Mouse (Mus musculus): ENCODE results near the gene Ndufa4l2. TPM values are rescaled to one million over a fixed set of nuclear protein-coding genes. Genes with fewer than 3 reads are reported as not detected.

The Ndufa4l2 gene
- polyA plus RNA-seq, 2 experiments, result 2.1 to 5.8 TPM

- H3K4me1 ChIP-seq (replicated peaks; ENCODE audit: control insufficient read depth in 2 of 2, insufficient read depth in 2 of 2, low read length in 1 of 2), result no peaks in the 10 kb centered on the region
- no peak overlapping the region for H3K9ac ChIP-seq (replicated peaks)
- no peak for DNase-seq (ENCODE audit: low read depth in 3 of 3, low spot score in 3 of 3)
- no peak overlapping the region for H3K27ac ChIP-seq
- no peaks in the 10 kb centered on the region for H3K27me3 ChIP-seq (ENCODE audit: control insufficient read depth, insufficient read depth, low read length)
- no peak overlapping the region for H3K4me3 ChIP-seq (ENCODE audit: insufficient read depth in 1 of 2, low read depth in 2 of 2, low read length in 2 of 2)
- no peaks in the 10 kb centered on the region; the same call in 1 of the 2 replicates for H3K36me3 ChIP-seq (replicated peaks; ENCODE audit: control insufficient read depth, insufficient read depth, low read depth)
- H3K4me2 ChIP-seq (ENCODE audit: low read depth), result no peak overlapping the region
- no peak for ATAC-seq (ENCODE audit: insufficient read depth)
- no peaks in the 10 kb centered on the region for H3K9me3 ChIP-seq (ENCODE audit: control insufficient read depth, low read length)
- TF ChIP-seq EP300 (IDR thresholded peaks at IDR 0.05; ENCODE audit: low read depth), result no peak
- no peak for TF ChIP-seq CTCF (IDR thresholded peaks at IDR 0.05; ENCODE audit: low read depth)
- 79% methylated on average over 7 of the region's 7 CpGs for WGBS (ENCODE audit: insufficient replicate concordance)
Observed at GRCm38 (mm10) chr10:127477301-127477700, 37.5 kb upstream of the Ndufa4l2 start.

- TF ChIP-seq CTCF (IDR thresholded peaks at IDR 0.05; ENCODE audit: low read depth) (peak; percentile 29; the same call in 1 of the 2 replicates), EP300 (IDR thresholded peaks at IDR 0.05; ENCODE audit: low read depth) (no peak)
- H3K4me2 ChIP-seq (ENCODE audit: low read depth), result no peak overlapping the region
Observed at GRCm38 (mm10) chr10:127479131-127479530, 35.6 kb upstream of the Ndufa4l2 start.

DNA sequence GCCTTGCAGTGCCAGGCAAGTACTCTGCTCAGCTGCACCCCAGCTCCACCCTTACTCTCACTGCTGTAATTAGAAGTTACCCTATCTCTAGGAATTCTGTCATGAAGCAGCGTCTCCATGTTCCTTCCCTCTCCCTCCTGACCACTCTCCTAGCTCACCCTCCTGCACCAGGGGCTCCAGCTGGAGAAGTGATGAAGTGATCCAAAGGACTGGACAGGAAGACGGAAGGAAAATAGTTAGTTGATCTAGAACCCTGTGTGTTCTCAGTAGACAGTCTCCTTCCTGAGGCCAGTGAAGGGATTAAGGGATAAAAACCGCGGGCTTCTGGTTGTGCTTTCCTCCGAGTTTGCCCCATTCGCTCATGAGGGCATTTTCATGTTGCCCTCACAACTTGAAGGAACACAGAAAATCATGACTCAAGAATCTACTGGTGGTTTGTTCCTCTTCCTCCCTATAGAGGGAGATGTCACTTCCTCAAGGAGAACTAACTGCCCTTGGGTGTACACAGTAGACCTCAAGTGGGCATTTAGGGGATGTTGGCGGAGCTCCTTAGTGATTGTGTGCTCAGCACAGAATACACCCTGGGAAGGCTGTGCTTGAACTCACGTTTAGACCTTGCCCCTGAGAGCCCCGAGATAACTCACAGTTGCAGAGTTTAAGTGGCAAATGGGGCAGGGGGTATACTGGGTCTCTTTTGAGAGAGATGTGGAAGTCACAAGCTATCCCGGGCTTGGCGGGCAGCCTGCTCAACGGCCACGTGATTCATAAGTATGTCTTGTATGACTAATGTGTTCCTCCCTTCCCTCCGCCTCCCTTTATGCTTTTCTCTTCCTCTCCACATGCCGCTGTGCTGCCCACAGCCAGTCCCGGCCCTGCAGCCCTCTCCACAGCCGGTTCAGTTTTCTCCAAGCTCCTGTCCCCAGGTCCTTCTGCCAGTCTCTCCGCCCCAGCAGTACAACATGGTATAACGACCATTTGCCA lies 33.6 kb upstream of the Ndufa4l2 start:
- ATAC-seq (ENCODE audit: insufficient read depth) (peak; percentile 58; the same call in 1 of the 2 replicates), DNase-seq (ENCODE audit: low read depth in 3 of 3, low spot score in 3 of 3) (peak in 1 of 3 experiments; percentile 22)
- peaks cover 3% of the 10 kb centered on the region; the same call in 1 of the 2 replicates for H3K36me3 ChIP-seq (replicated peaks; ENCODE audit: control insufficient read depth, insufficient read depth, low read depth)
- H3K4me1 ChIP-seq (replicated peaks; ENCODE audit: control insufficient read depth in 2 of 2, insufficient read depth in 2 of 2, low read length in 1 of 2), result no peaks in the 10 kb centered on the region
- H3K4me2 ChIP-seq (ENCODE audit: low read depth), result no peak overlapping the region
- no peak overlapping the region for H3K9ac ChIP-seq (replicated peaks)
- 74% methylated on average over 19 of the region's 19 CpGs for WGBS (ENCODE audit: insufficient replicate concordance)
- TF ChIP-seq EP300 (IDR thresholded peaks at IDR 0.05; ENCODE audit: low read depth) (no peak), CTCF (IDR thresholded peaks at IDR 0.05; ENCODE audit: low read depth) (0 out of 2 replicates have a peak, but pooled peaks have one; percentile 5)
- H3K4me3 ChIP-seq (ENCODE audit: insufficient read depth in 1 of 2, low read depth in 2 of 2, low read length in 2 of 2), result no peak overlapping the region
- no peaks in the 10 kb centered on the region for H3K27me3 ChIP-seq (ENCODE audit: control insufficient read depth, insufficient read depth, low read length)
- H3K27ac ChIP-seq, result no peak overlapping the region
- H3K9me3 ChIP-seq (ENCODE audit: control insufficient read depth, low read length), result no peaks in the 10 kb centered on the region

More at GRCm38 (mm10) chr10:127479131-127479530, 35.6 kb upstream of the Ndufa4l2 start:
- peak in 1 of 3 experiments; percentile 7 for DNase-seq (ENCODE audit: low read depth in 3 of 3, low spot score in 3 of 3)
- 85% methylated on average over 4 of the region's 4 CpGs for WGBS (ENCODE audit: insufficient replicate concordance)
- Histone ChIP-seq H3K27me3 (ENCODE audit: control insufficient read depth, insufficient read depth, low read length) (no peaks in the 10 kb centered on the region), H3K4me1 (replicated peaks; ENCODE audit: control insufficient read depth in 2 of 2, insufficient read depth in 2 of 2, low read length in 1 of 2) (no peaks in the 10 kb centered on the region), H3K27ac (no peak overlapping the region), H3K36me3 (replicated peaks; ENCODE audit: control insufficient read depth, insufficient read depth, low read depth) (no peaks in the 10 kb centered on the region), H3K4me3 (ENCODE audit: insufficient read depth in 1 of 2, low read depth in 2 of 2, low read length in 2 of 2) (no peak overlapping the region), H3K9me3 (ENCODE audit: control insufficient read depth, low read length) (no peaks in the 10 kb centered on the region), H3K9ac (replicated peaks) (no peak overlapping the region)
- no peak for ATAC-seq (ENCODE audit: insufficient read depth)

DNA sequence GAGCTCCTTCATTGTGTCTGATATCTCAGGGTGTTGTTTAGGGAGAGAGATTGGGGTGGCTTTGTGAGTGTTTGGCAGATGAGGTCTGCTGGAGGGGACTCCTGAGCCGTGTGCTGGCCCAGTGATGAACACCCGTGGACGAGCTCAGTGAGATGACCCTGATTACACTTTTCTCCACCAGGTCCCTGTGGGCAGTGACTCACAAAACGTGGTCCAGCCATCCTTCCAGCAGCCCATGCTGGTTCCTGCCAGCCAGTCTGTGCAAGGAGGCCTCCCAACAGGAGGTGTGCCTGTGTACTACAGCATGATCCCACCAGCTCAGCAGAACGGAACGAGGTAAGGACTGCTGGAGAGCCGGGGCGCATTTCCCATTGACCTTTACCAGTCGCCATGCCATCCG lies 29.5 kb upstream of the Ndufa4l2 start:
- no peak overlapping the region for H3K27ac ChIP-seq
- no peak overlapping the region for H3K9ac ChIP-seq (replicated peaks)
- peaks cover 3% of the 10 kb centered on the region for H3K36me3 ChIP-seq (replicated peaks; ENCODE audit: control insufficient read depth, insufficient read depth, low read depth)
- no peaks in the 10 kb centered on the region for H3K27me3 ChIP-seq (ENCODE audit: control insufficient read depth, insufficient read depth, low read length)
- no peak for DNase-seq (ENCODE audit: low read depth in 3 of 3, low spot score in 3 of 3)
- H3K4me3 ChIP-seq (ENCODE audit: insufficient read depth in 1 of 2, low read depth in 2 of 2, low read length in 2 of 2), result no peak overlapping the region
- no peak overlapping the region for H3K4me2 ChIP-seq (ENCODE audit: low read depth)
- H3K4me1 ChIP-seq (replicated peaks; ENCODE audit: control insufficient read depth in 2 of 2, insufficient read depth in 2 of 2, low read length in 1 of 2), result no peaks in the 10 kb centered on the region
- no peaks in the 10 kb centered on the region for H3K9me3 ChIP-seq (ENCODE audit: control insufficient read depth, low read length)
- no peak for TF ChIP-seq CTCF (IDR thresholded peaks at IDR 0.05; ENCODE audit: low read depth)
- no peak for TF ChIP-seq EP300 (IDR thresholded peaks at IDR 0.05; ENCODE audit: low read depth)
- WGBS (ENCODE audit: insufficient replicate concordance), result 81% methylated on average over 10 of the region's 10 CpGs
- ATAC-seq (ENCODE audit: insufficient read depth), result no peak

GRCm38 (mm10) chr10:127488856-127489255 lies 25.9 kb upstream of the Ndufa4l2 start:
- no peaks in the 10 kb centered on the region for H3K9me3 ChIP-seq (ENCODE audit: control insufficient read depth, low read length)
- no peak for ATAC-seq (ENCODE audit: insufficient read depth)
- no peaks in the 10 kb centered on the region for H3K27me3 ChIP-seq (ENCODE audit: control insufficient read depth, insufficient read depth, low read length)
- 74% methylated on average over 7 of the region's 7 CpGs for WGBS (ENCODE audit: insufficient replicate concordance)
- H3K27ac ChIP-seq, result no peak overlapping the region
- no peak overlapping the region for H3K9ac ChIP-seq (replicated peaks)
- H3K36me3 ChIP-seq (replicated peaks; ENCODE audit: control insufficient read depth, insufficient read depth, low read depth), result peaks cover 12% of the 10 kb centered on the region
- no peaks in the 10 kb centered on the region for H3K4me1 ChIP-seq (replicated peaks; ENCODE audit: control insufficient read depth in 2 of 2, insufficient read depth in 2 of 2, low read length in 1 of 2)
- H3K4me2 ChIP-seq (ENCODE audit: low read depth), result no peak overlapping the region
- TF ChIP-seq CTCF (IDR thresholded peaks at IDR 0.05; ENCODE audit: low read depth), result no peak
- no peak for TF ChIP-seq EP300 (IDR thresholded peaks at IDR 0.05; ENCODE audit: low read depth)
- H3K4me3 ChIP-seq (ENCODE audit: insufficient read depth in 1 of 2, low read depth in 2 of 2, low read length in 2 of 2), result no peak overlapping the region
- no peak for DNase-seq (ENCODE audit: low read depth in 3 of 3, low spot score in 3 of 3)
